Mouse (Mus musculus): ENCODE measurements at regions not wholly inside any gene's neighbourhood (a gene's known extent, or its start where the extent isn't known, plus 50 kb on each side); places are given as distances from the start of the nearest gene placed in this dataset.

DNA sequence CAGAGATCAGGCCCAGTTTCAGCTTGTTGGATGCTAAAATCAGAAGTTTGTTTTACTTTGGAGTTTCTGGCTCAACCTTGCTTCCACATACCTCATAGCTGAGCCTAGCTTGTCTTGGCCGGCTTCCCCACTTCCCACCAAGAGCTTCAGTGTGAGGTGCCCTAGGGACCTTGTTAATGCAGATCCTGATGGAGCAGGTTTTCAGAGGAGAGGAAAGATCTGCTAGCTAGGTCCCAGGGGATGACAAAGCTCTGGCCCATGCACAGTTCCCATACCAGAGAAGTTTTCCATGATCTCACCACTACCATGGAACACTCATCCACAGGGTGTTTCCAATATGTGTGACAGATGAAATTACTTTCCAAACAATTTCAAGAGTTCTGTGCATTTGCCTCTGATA, 131.9 kb upstream of the Stac start:
- no peak for DNase-seq

DNA sequence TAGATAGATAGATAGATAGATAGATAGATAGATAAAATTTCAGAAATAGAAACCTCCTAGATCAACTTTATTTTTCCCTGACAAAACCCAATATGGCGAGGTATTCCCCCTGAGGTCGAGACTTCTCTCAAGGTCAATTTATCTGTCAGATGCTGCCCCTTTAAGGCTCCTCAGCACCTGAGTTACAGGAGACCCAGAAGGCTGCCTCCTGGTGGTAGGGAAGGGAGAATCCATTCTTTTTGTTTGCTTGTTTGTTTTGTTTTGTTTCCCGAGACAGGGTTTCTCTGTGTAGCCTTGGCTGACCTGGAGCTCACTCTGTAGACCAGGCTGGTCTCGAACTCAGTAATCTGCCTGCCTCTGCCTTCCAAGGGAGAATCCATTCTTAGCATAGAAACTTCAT, 127.3 kb upstream of the Stac start:
- DNase-seq = no peak

DNA sequence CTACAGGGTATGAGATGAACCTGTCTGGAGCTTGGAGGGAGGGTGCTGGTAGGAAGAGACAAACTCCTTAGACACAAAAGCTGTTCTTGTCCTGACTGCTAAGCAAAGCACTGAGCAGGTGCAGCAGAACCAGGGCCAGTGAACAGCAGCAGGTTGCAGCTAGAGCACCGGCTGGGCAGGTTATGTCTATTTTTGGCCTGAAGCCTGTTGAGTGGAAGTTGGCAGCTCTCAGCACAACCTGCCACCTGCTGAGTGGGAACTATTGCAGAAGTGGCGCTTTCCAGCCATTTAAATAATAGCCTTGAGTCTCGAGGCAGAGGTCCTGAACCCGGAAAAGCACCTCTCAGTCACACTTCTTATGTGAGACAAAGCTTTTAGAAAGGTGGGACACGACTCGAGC, 114.8 kb upstream of the Stac start:
- DNase-seq = no peak

DNA sequence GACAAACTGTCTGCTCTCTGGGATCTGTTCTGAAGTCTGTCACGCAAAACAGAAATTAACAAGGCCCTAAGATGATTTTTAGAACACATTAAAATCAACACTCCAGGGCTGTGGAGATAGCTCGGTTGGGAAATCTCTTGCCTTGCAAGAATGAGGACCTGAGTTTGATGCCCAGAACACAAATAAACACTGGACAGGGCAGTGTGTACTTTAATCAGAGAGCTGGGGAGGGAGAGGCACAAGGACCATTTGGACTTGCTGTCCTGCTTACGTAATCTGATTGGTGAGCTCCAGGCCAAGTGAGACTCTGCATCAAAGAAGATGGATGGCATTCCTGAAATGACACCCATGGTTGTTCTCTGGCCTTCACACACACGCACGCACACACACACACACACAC, 111.2 kb upstream of the Stac start:
- no peak for DNase-seq

DNA sequence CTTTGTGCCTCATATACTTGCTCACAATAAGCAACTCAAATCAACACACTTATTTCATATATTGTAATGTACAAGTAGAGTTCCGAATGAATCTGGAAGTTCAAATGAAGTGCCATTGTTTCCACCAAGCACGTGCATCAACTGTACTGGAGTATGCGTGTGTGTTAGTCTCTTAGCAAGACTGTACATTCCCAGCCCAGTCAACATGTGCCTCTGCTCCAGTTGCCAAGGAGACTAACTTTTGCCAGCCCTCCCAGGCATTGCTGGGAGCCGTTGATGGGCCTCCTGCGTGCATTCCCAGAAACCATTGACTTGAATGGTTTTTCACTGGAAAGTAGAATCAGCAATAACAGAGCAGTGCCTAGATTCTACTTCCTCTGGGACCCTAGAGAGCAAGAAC, 110.7 kb upstream of the Stac start:
- DNase-seq = no peak

DNA sequence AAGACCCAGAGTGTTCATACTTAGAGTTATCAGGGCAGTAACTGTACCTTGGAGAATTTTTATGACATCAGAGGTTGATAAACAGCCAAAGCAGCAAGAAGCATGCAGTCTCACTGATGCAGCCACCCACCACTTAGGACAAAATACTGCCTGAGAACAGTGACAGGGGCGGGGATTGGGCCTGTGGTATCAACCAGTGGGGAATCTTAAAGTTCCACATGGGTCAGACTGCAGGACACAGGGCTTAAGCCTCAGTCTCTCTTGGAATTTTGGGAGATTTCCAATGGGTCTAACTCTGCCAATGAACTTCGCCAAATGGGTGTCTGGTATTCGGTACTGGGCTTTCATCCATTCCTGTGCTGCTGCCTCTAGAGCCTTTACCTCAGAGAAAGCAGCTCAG, 88.8 kb upstream of the Stac start:
- no peak for DNase-seq

DNA sequence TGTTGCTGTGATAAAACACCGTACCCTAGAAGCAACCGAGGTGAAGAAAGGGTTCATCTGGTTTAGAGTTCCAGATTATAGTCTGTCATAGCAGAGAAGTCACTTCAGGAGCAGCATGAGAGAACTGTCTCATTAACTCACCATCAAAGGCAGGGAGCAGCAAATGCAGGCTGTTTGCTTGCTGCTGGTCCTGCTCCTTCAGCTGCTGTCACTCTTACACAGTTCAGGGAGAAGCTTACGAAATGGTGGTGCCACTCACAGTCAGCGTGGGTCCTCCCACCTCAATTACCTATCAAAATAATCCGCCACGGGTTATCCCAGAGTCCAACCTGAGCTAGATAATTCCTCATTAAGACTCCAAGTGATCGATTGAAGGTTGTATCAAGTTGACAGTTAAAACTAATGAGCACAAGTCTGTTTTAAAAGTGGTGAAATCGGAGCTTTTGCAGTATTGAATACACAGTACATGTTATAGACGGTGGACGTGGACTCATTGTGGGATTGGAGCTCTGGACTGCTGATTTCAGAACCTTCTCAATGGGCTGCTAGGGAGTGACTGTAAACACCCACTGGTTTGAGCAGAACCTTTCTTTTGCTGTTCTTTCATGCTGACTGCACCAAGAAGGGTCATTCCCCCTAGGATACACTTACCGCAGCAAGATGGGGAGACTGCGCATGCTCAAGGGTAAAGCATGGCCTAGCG, 87.4 kb upstream of the Stac start:
- DNase-seq = no peak

DNA sequence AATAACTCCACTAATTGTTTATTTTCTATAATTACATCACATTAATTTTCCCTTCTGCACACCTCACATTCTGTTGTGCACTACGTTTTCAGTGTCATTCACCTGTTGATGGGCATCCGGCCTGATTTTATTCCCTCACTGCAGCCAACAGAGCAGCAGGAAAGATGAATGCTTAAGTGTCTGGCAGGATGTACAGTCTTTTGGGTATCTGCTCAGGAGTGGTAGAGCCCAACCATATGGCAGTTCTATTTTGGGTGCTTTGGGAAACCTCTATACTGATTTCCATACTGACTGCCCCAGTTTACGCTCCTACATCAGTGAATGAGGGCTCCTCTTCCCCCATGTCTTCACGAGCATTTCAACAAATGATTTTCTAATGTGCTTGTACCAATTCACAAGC, 84.1 kb upstream of the Stac start:
- no peak for DNase-seq

DNA sequence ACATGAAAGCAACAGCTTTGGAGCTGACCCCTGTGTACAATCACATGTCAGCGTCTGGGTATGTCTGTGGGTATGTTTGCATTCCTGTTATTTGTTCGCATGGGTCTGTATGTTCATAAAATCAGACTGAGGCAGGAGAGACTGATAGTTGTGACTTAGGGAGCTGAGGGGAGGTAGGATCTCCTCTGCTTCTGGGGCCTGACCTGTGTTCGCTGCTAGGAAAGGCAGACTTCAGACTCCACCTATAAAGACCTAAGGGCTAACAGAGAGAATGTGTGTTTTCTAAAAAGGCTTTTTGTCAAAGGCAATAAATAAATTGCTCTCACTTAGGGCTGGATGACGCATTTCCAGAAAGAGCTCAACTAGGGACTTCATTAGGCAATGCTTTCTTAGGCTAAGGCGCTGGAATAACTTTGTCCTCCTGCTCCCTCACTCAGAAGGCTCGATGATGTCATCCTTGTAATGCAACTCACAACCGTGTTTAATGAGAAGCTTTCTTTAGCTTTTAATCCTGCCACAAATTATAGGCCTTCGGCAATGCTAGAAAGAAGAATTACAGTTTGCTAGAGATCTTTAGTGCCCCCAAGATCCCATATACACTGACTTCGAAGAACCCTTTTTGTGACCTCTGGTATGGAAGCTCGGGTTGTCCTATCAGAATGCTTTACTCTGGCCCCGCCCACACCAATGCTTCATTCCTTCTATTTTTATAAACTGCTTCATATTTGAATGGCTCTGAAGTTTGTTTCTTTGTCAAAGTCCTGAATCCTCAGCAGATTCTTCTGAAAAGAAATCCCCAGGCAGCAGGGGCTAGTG, 72.7 kb upstream of the Stac start:
- no peak for DNase-seq

DNA sequence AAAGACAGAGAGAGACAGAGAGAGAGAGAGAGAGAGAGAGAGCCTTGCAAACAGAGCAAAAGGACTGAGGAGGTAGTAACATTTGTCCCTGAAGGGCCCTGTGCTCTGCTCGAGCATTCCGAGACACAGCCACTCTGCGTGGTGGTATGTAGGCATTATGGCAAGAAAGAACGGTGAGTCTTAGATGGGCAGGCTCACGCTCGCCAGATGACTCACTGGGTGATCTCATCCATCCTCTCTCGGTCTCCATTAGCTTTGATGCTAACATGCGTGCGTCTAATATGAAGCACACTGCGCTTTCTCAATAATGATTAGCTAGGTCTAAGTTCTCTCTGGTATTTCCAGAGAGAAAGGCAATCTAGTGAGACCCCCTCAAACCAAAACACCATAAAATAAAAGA, 65.1 kb upstream of the Stac start:
- DNase-seq = no peak

DNA sequence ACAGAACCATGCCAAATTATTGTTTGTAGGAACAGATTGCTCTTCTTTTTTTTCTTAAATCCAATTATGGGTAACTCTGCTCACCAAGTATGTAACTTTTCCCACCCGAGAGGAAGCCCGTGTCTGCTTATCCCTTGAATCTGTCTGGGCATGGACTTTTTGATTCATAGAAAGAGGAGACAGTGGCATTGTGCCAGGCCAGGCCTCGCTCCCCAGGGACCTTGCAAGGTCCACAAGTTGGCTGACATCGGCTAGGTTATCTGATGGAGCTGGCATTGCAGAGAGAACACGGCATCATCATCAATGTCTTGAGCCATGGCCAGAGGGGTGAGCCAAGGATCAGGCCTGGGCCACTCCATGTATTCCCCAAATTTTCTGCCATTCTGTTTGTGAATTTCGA, 56.0 kb upstream of the Stac start:
- DNase-seq = no peak

DNA sequence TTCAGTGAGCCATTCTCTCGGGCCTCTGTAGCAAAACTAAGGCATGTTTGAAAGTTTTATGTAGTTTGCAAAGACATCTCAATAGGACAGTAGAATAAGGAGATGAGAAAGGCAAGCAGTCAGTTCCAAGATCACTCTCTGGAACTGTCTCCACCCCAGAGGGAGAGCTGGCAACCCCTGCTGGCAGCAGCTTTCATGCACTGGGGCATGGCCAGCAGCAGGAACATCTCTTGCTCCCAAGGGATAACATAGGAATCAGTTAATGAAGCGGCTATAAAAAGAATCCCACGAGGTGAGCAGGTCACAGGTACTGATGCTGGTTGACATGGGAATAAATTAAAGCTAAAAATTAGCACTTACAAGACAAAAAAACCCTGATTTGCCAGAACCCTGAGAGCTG, 55.1 kb upstream of the Stac start:
- DNase-seq = no peak

Measured in embryo, embryonic 11 days (tissue).